Mouse (Mus musculus) lung, postnatal 0 days (tissue): Measurements from ENCODE around the gene Matk. TPM values are rescaled to one million over a fixed set of nuclear protein-coding genes. Genes with fewer than 3 reads are reported as not detected.

ENCODE experiments used
- ATAC-seq: fragments of 200-750 bp; cut with Nextera tagmentation; 2 replicates; pipeline ENCODE4 v1.8.0; 2017; ENCODE audit warnings: moderate library complexity
- DNase-seq: peaks from one replicate; pipeline ENCODE4 v3.0.0-alpha.2; 2016; ENCODE audit warnings: low spot score
- H3K27ac ChIP-seq: fragments of 300-500 bp; sonication (generic); 2 replicates; pipeline ENCODE4 v1.5.1; 2014; ENCODE audit warnings: antibody characterized with exemption, mild to moderate bottlenecking, low read length, mixed read lengths
- H3K27me3 ChIP-seq: fragments of 300-500 bp; sonication (generic); replicated peaks from 2 replicates; pipeline ENCODE4 v1.6.1; 2014; ENCODE audit warnings: low read length, mixed read lengths; ENCODE audit not compliant: insufficient read depth
- H3K36me3 ChIP-seq: fragments of 300-500 bp; sonication (generic); 2 replicates; pipeline ENCODE4 v1.6.1; 2014; ENCODE audit warnings: low read length, mixed read lengths; ENCODE audit not compliant: insufficient read depth
- H3K4me1 ChIP-seq: fragments of 300-500 bp; sonication (generic); 2 replicates; pipeline ENCODE4 v1.6.1; 2014; ENCODE audit warnings: antibody characterized with exemption, low read depth, low read length, mixed read lengths; ENCODE audit not compliant: insufficient read depth
- H3K4me2 ChIP-seq: fragments of 300-500 bp; sonication (generic); replicated peaks from 2 replicates; pipeline ENCODE4 v1.6.1; 2014; ENCODE audit warnings: low read depth, mild to moderate bottlenecking, low read length, moderate library complexity, mixed read lengths
- H3K4me3 ChIP-seq: fragments of 300-500 bp; sonication (generic); 2 replicates; pipeline ENCODE4 v1.5.1; 2014; ENCODE audit warnings: low read depth, low read length
- H3K9ac ChIP-seq: fragments of 300-500 bp; sonication (generic); replicated peaks from 2 replicates; pipeline ENCODE4 v1.6.1; 2014; ENCODE audit warnings: low read depth, mild to moderate bottlenecking
- H3K9me3 ChIP-seq: fragments of 300-500 bp; sonication (generic); 2 replicates; pipeline ENCODE4 v1.6.1; 2016; ENCODE audit warnings: low read length, mixed read lengths
- CTCF ChIP-seq: IDR thresholded peaks from 2 replicates; pipeline ENCODE4 v1.5.1; 2016; ENCODE audit warnings: antibody characterized with exemption, mild to moderate bottlenecking
- EP300 ChIP-seq: IDR thresholded peaks from 2 replicates; pipeline ENCODE4 v1.6.1; 2016; ENCODE audit warnings: antibody characterized with exemption, mild to moderate bottlenecking, control low read depth
- WGBS: fragments of 180-500 bp; shearing (Covaris S2); extraction: QIAGEN DNeasy Blood & Tissue Kit; methylation state at CpG from one replicate; pipeline ENCODE4 v1.1.7; 2014; 5-methylcytosine and 5-hydroxymethylcytosine counted together
- microRNA-seq: library from miRNA; unstranded; fragments of <30 nt; microRNA quantifications from one replicate; pipeline ENCODE4, GENCODE M21; 2016
- polyA plus RNA-seq: library from polyadenylated mRNA; unstranded; fragments of >200 nt; fragmentation: Nextera tagmentation; extraction: Ambion mirVana; gene quantifications from 2 replicates; pipeline ENCODE4 v1.2.1, GENCODE M21; 2015

The Matk gene
- polyA plus RNA-seq, 1 experiment from 2014 or later, result 1.5 TPM

DNA sequence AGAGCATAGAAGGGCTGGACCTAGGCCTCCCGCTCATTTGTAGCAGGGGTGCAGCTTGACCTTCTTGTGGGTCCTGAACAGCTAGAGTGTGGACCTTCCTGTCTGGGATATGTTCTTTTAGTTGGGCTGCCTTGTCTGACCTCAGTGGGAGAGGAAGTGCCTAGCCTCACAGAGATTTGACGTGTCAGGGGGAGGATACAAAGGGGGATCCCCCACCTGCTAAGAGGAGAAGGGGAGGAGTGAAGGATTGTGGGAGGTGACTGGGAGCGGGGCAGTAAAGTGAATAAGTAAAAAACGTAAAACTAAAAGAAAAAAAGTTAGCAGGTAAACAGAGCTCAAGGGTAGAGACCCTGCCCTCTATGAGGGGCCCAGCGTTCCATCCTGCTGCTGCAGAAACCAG lies 56.8 kb downstream of the Matk start:
- TF ChIP-seq CTCF (no peak), EP300 (no peak)
- H3K4me1 ChIP-seq, result no peaks in the 10 kb centered on the region
- ATAC-seq, result no peak
- no peak overlapping the region for H3K4me2 ChIP-seq
- no peak for DNase-seq
- H3K36me3 ChIP-seq, result peaks cover 43% of the 10 kb centered on the region
- H3K9me3 ChIP-seq, result no peaks in the 10 kb centered on the region
- no peak overlapping the region for H3K4me3 ChIP-seq
- no peak overlapping the region for H3K27ac ChIP-seq
- no peak overlapping the region for H3K9ac ChIP-seq
- H3K27me3 ChIP-seq, result no peaks in the 10 kb centered on the region
- 73% methylated on average over 5 of the region's 5 CpGs for WGBS

Small RNA genes within 50 kb of the gene (microRNA-seq; reads per million reads assigned to microRNA genes)
- 4.9 reads per million, percentile 13 among the genes with 10 or more reads in this experiment for gene Mir3057

Other genes with a start within 250 kb of the Matk start
- 1.0 and 1.4 TPM in 2 replicates for gene Gng7, start 238.0 kb upstream of the Matk start, polyA plus RNA-seq
- not detected in 2 replicates for gene Diras1, start 227.3 kb upstream of the Matk start, polyA plus RNA-seq
- 15.4 and 16.0 TPM in 2 replicates for gene Slc39a3, start 215.5 kb upstream of the Matk start, polyA plus RNA-seq
- gene Sgta, start 192.8 kb upstream of the Matk start, polyA plus RNA-seq, result 102 and 103 TPM in 2 replicates
- 14.0 and 15.1 TPM in 2 replicates for gene Thop1, start 182.9 kb upstream of the Matk start, polyA plus RNA-seq
- 0.40 and 0.57 TPM in 2 replicates for gene Creb3l3, start 154.1 kb upstream of the Matk start, polyA plus RNA-seq
- 118 and 121 TPM in 2 replicates for gene Map2k2, start 147.0 kb upstream of the Matk start, polyA plus RNA-seq
- 58.2 and 62.0 TPM in 2 replicates for gene Zbtb7a, start 117.7 kb upstream of the Matk start, polyA plus RNA-seq
- 27.9 TPM in 2 replicates for gene Pias4, start 85.0 kb upstream of the Matk start, polyA plus RNA-seq
- gene Eef2, start 76.3 kb upstream of the Matk start, polyA plus RNA-seq, result 509 and 537 TPM in 2 replicates
- gene Dapk3, start 69.9 kb upstream of the Matk start, polyA plus RNA-seq, result 48.9 and 50.2 TPM in 2 replicates
- gene 4930442H23Rik, start 69.1 kb upstream of the Matk start, polyA plus RNA-seq, result 0.16 and 0.25 TPM in 2 replicates
- 0.80 and 0.92 TPM in 2 replicates for gene Nmrk2, start 50.9 kb upstream of the Matk start, polyA plus RNA-seq
- not detected in 2 replicates for gene Atcay, start 22.1 kb upstream of the Matk start, polyA plus RNA-seq
- 2.3 and 2.4 TPM in 2 replicates for gene Zfr2, start 19.8 kb upstream of the Matk start, polyA plus RNA-seq
- 132 and 162 TPM in 2 replicates for gene Mrpl54, start 14.0 kb downstream of the Matk start, polyA plus RNA-seq
- 47.9 and 49.4 TPM in 2 replicates for gene Apba3, start 14.0 kb downstream of the Matk start, polyA plus RNA-seq
- gene Tjp3, start 38.6 kb downstream of the Matk start, polyA plus RNA-seq, result 24.1 and 30.8 TPM in 2 replicates
- gene Pip5k1c, start 40.0 kb downstream of the Matk start, polyA plus RNA-seq, result 31.2 and 32.4 TPM in 2 replicates
- 20.3 and 23.0 TPM in 2 replicates for gene Cactin, start 68.2 kb downstream of the Matk start, polyA plus RNA-seq
- gene Tbxa2r, start 75.8 kb downstream of the Matk start, polyA plus RNA-seq, result 19.6 and 28.4 TPM in 2 replicates
- gene Gipc3, start 90.3 kb downstream of the Matk start, polyA plus RNA-seq, result 0.33 and 0.55 TPM in 2 replicates
- gene Hmg20b, start 97.5 kb downstream of the Matk start, polyA plus RNA-seq, result 94.3 and 101 TPM in 2 replicates
- 14.0 and 16.9 TPM in 2 replicates for gene Mfsd12, start 104.6 kb downstream of the Matk start, polyA plus RNA-seq
- 5.4 and 6.6 TPM in 2 replicates for gene 4930404N11Rik, start 112.9 kb downstream of the Matk start, polyA plus RNA-seq
- 39.5 and 39.7 TPM in 2 replicates for gene Fzr1, start 125.6 kb downstream of the Matk start, polyA plus RNA-seq
- gene Dohh, start 131.5 kb downstream of the Matk start, polyA plus RNA-seq, result 49.4 and 55.2 TPM in 2 replicates
- gene Gm48551, start 131.5 kb downstream of the Matk start, polyA plus RNA-seq, result 2.4 and 3.0 TPM in 2 replicates
- gene Gm48552, start 136.1 kb downstream of the Matk start, polyA plus RNA-seq, result 0.20 and 0.63 TPM in 2 replicates
- gene Smim24, start 140.1 kb downstream of the Matk start, polyA plus RNA-seq, result 3.1 and 3.6 TPM in 2 replicates
- 73.6 and 83.9 TPM in 2 replicates for gene Nfic, start 202.7 kb downstream of the Matk start, polyA plus RNA-seq
- gene Celf5, start 229.8 kb downstream of the Matk start, polyA plus RNA-seq, result 0.08 and 0.11 TPM in 2 replicates
- gene Ncln, start 243.5 kb downstream of the Matk start, polyA plus RNA-seq, result 40.7 and 46.7 TPM in 2 replicates
- gene S1pr4, start 247.2 kb downstream of the Matk start, polyA plus RNA-seq, result 19.0 and 19.3 TPM in 2 replicates